Mouse (Mus musculus) yolk sac, embryonic 10.5 days (tissue): ENCODE measurements around the gene Spaca9.

Source experiments
- DNase-seq: peaks from one replicate; pipeline ENCODE4 v3.0.0-alpha.2; 2017; ENCODE audit warnings: low spot score

The Spaca9 gene

DNA sequence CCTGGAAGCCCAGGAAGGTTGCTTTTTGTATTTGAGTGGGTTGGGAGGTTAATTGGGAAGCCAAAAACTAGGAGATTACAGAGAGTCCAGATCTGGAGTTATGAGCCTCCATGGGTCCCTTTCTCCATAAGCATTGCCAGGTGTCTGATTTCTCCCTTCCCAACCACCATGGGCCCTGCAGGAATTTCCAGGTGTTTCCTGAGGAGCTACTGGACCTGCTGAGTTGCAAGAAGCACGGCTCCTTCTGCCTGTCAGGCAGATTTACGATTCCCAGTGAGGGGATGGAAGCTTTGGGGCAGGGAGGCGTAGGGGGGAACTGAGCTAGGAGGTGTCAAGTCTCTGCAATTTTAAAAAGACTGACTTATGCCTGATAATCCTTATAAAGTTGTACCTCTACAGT is 33.7 kb downstream of the Spaca9 start:
- no peak for DNase-seq

DNA sequence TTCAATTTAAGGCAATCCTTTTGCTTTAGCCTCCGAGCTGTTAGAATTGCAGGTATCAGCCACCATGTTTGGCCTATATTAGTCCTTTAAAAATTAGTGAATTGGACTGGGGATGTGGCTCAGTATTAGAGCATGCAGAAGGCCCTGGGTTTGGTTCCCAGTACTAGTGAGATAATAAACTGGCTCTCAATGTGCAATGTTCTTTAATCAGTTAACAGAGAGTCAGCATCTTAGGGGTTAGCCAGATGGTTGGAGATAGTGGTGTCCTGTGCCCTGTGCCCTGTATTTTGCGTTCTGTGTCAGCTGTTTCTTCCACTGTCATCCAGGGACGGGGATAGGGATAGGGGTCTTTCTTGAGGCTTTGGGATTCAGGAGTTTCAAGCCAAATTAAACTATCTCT is 36.6 kb downstream of the Spaca9 start:
- no peak for DNase-seq

GRCm38 (mm10) chr2:28656216-28656615 is 43.3 kb downstream of the Spaca9 start:
- no peak for DNase-seq

- DNase-seq = no peak
Measured at GRCm38 (mm10) chr2:28654295-28654694, 45.2 kb downstream of the Spaca9 start.

DNA sequence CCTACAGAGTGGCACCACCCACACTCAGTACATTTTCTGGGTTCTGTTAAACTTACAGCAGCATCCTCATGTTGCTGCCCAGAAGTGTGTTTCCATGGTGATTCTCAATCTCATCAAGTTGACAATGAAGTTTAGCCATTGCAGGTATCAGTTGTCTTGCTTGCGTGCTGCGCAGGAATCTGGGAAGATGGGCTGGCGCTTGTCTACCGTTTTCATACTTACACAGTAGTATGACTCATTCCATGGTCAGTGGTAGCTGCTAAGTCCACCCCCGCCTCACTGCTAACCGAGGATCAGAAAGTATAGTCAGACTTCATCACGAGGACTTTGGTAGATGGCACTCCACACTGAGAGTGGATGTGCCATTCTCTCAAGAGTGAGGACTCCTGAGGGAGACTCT is 46.2 kb downstream of the Spaca9 start:
- DNase-seq = no peak

DNA sequence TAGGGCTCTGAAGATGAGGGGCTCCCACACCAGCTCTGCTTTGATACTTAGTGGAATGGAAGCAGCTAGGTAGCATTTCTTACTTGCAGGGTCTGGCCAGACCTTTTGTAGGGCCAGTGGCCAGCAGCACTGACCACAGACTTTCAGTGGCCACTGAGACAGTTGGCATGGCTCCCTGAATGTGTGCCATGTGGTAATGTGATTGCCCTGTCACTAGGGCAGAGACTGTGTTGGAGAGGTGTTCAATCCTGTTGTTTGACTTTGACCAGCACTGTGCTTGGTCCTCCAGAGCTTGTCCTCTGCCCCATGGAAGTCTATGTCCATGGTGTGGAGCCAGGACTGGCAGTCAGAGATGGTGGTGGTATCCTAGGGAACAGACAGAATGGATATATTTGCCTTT is 49.0 kb downstream of the Spaca9 start:
- DNase-seq = no peak

DNA sequence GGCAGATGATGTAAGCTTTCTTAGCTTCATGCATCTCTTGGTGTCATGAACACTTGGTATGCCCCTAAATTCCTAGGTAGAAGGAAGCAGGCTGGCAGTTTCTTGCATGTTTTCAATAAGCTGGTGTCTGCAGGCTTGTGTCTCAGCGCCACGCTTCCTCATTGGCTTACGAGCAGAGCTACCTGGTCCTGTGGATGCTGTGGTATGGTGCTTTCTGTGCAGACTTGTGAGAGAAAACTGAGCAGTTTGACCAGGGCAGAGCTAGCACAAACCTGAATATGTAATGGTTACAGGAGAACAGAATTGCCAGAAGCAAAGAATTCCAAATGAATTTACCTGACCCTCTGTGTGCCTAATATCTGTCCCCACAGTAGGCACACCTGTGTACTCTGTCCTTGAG is 56.4 kb downstream of the Spaca9 start:
- DNase-seq = no peak
